Mouse (Mus musculus) bone marrow macrophage, adult 2 months (primary cell): Measurements from ENCODE around the gene Gm14214. TPM values are rescaled to one million over a fixed set of nuclear protein-coding genes. Genes with fewer than 3 reads are reported as not detected.

ENCODE experiments used
- H3K27ac ChIP-seq: 2 replicates; pipeline ENCODE4 v1.5.1; 2012; ENCODE audit warnings: low read depth, low read length; ENCODE audit not compliant: insufficient read depth
- H3K4me1 ChIP-seq: 2 replicates; pipeline ENCODE4 v1.6.1; 2012; ENCODE audit warnings: low read length; ENCODE audit not compliant: control insufficient read depth, insufficient read depth
- H3K4me3 ChIP-seq: 2 replicates; pipeline ENCODE4 v1.5.1; 2012; ENCODE audit warnings: mild to moderate bottlenecking, low read length, moderate library complexity; ENCODE audit not compliant: insufficient read depth
- CTCF ChIP-seq: IDR thresholded peaks from 2 replicates; pipeline ENCODE4 v1.5.1; 2012; ENCODE audit warnings: low read depth, mild to moderate bottlenecking, low read length, moderate library complexity
- POLR2A ChIP-seq: IDR thresholded peaks from 2 replicates; pipeline ENCODE4 v1.6.1; 2012; ENCODE audit warnings: mild to moderate bottlenecking, low read depth, low read length, borderline replicate concordance
- polyA plus RNA-seq: library from polyadenylated mRNA; stranded (reverse); fragments of >200 nt; gene quantifications from 2 replicates; pipeline ENCODE4 v1.2.4, GENCODE M21; 2012; ENCODE audit not compliant: missing spikeins, insufficient read depth, insufficient read length

Gene Gm14214
- polyA plus RNA-seq, 1 experiment: not detected

DNA sequence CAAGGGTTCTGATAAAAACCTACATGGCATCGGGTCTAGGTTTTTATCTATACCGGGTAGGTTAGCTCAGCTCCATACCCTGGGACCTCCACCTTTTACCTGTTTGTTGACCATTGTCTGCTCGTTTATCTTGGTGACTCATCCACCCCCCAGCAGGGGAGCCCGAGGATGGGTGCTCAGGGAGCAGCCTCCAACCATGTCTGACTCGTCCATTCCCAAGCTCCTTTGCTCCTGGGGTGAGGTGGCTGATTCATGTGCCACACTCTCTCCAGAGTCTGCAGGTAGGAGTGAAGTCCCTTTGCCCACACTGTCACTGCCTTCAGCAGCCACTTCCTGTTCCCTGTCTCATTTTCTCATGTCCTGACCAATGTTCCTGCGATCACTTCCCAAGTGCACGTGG is 33.8 kb downstream of the Gm14214 start:
- Histone ChIP-seq H3K4me3 (no peak overlapping the region), H3K27ac (no peak overlapping the region), H3K4me1 (peaks cover 33% of the 10 kb centered on the region)
- TF ChIP-seq CTCF (no peak), POLR2A (no peak)

DNA sequence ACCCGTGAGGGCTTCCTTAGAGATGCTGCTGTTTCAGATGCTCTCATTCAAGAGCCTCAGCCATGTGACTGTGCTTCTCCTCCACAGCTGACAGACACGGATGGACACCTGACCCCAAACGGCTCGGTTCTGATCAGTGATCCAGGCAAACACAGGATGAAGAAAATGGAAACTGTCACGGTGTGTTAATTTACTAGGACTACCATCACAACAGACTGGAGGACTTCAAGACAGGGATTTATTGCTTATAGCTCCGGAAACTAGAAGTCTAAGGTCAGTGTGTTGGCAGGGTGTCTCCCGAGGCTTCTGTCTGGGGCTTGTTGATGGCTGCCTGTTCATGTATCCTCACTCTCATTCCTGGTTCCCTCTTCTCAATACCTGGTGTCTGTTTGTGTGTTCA is 34.4 kb downstream of the Gm14214 start:
- Histone ChIP-seq H3K4me3 (no peak overlapping the region), H3K27ac (no peak overlapping the region), H3K4me1 (peaks cover 33% of the 10 kb centered on the region)
- TF ChIP-seq POLR2A: no peak
- no peak for TF ChIP-seq CTCF

- TF ChIP-seq POLR2A: no peak
- no peak for TF ChIP-seq CTCF
Measured at GRCm38 (mm10) chr2:154734977-154735376, 34.9 kb downstream of the Gm14214 start.

DNA sequence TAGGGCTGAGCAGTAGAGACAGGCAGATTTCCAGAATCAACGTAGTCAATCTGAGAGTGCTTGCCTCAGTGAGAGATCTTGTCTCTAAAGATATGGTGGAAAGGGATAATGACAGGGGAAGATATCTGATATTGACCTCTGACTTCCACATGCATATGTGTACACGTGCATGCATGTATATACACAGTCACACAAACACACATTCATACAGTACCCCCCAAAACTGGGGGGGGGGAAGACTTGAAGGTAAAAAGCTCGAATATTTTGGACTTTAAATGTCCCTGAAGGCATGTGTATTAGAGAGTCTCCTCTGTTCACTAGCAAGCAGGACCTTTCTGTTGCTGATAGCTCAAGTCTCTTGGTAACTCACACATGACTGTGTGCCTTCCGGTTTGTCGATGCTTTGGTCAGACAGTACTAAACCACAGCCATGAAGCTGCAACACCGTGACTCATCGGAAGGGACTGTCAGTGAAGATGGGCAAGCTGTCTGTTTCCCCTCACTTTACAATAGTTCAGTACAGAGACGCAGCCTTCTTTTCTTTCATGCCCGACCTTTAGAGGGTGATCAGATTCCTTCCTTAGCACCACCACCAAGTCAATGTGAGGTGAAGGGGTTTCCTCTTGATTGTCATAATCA is 37.2 kb downstream of the Gm14214 start:
- H3K27ac ChIP-seq: peak overlapping the region; percentile 53
- TF ChIP-seq CTCF: no peak
- H3K4me1 ChIP-seq: peaks cover 33% of the 10 kb centered on the region
- no peak overlapping the region for H3K4me3 ChIP-seq

More at GRCm38 (mm10) chr2:154734977-154735376, 34.9 kb downstream of the Gm14214 start:
- H3K27ac ChIP-seq: no peak overlapping the region
- peaks cover 33% of the 10 kb centered on the region for H3K4me1 ChIP-seq
- no peak overlapping the region for H3K4me3 ChIP-seq

- no peak for TF ChIP-seq POLR2A
- TF ChIP-seq CTCF: no peak
- no peak overlapping the region for H3K27ac ChIP-seq
Measured at GRCm38 (mm10) chr2:154731916-154732315, 37.9 kb downstream of the Gm14214 start.

DNA sequence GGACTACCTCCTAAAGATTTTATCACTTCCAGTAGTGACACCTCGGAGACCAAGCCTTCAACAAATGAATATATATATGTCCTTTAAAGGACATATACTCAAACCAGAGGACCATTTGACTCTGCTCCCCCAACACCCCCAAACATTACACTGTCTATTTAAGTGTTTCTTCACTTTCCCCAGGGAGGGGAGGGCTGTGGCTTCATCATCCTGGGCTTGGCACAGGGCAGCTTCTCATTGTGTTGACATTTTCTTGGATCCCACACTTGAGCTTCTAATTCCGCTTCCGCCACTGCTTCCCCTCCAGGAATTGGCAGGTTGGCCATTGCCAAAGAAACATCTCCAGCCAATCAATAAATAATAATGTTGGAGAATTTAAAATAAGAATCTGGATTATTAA is 39.0 kb downstream of the Gm14214 start:
- no peak overlapping the region for H3K4me3 ChIP-seq
- peaks cover 20% of the 10 kb centered on the region for H3K4me1 ChIP-seq
- no peak overlapping the region for H3K27ac ChIP-seq
- TF ChIP-seq CTCF (no peak), POLR2A (no peak)

More at GRCm38 (mm10) chr2:154731916-154732315, 37.9 kb downstream of the Gm14214 start:
- Histone ChIP-seq H3K4me3 (no peak overlapping the region), H3K4me1 (peaks cover 29% of the 10 kb centered on the region)

DNA sequence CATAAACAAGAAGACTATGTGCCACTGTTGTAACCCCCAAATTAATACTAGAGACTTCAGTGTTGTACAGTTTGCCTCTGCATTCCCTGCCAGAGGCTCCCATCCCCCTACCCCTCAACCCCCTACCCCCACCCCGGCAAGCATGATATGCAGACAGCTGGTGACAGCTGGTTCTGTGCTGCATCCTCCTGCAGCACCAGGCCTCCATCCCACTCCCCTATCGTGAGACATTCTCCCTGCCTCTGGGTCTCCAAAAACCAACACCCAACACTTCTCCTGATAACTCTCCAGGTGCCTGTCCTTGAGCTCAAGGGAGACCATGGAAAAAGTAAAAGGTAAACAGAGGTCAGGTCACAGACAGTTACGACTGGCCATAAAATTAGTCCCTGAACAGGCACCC is 40.1 kb downstream of the Gm14214 start:
- Histone ChIP-seq H3K4me3 (no peak overlapping the region), H3K4me1 (peaks cover 19% of the 10 kb centered on the region), H3K27ac (no peak overlapping the region)
- no peak for TF ChIP-seq CTCF
- no peak for TF ChIP-seq POLR2A

DNA sequence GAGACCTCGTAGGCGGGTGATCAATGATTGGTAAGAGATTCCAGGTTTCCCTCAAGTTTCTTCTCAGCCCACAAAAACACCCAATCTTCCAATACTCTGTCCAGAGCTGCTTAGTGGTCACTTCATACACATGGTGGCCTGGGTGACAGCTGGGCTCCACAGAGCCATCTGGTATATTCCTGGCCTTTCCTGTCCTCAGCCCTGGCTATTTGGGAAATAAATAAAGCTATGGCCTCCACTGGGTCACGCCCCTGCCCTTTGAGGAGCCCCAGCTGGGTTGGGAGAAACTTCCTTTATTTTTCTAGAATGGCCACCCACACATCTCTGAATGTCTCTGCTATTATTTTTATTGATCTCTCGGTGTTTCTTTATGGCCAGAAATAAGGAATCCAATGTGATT is 46.4 kb downstream of the Gm14214 start:
- no peak overlapping the region for H3K27ac ChIP-seq
- no peak overlapping the region for H3K4me3 ChIP-seq
- TF ChIP-seq CTCF: no peak
- TF ChIP-seq POLR2A: no peak
- H3K4me1 ChIP-seq: peaks cover 6% of the 10 kb centered on the region

GRCm38 (mm10) chr2:154720315-154720714 is 49.5 kb downstream of the Gm14214 start:
- peaks cover 12% of the 10 kb centered on the region for H3K4me1 ChIP-seq
- TF ChIP-seq POLR2A (no peak), CTCF (no peak)

More at GRCm38 (mm10) chr2:154720315-154720714, 49.5 kb downstream of the Gm14214 start:
- Histone ChIP-seq H3K4me3 (no peak overlapping the region), H3K27ac (no peak overlapping the region)

Other genes with a start within 250 kb of the Gm14214 start
- 1.1 TPM in 1 of 2 replicates, not detected in the other for gene 1700003F12Rik, start 222.9 kb downstream of the Gm14214 start, polyA plus RNA-seq
- gene Actl10, start 218.3 kb downstream of the Gm14214 start, polyA plus RNA-seq: not detected in 2 replicates
- 0.95 TPM in 1 of 2 replicates, not detected in the other for gene Necab3, start 211.1 kb downstream of the Gm14214 start, polyA plus RNA-seq
- 25.5 and 29.2 TPM in 2 replicates for gene E2f1, start 200.1 kb downstream of the Gm14214 start, polyA plus RNA-seq
- gene Pxmp4, start 166.3 kb downstream of the Gm14214 start, polyA plus RNA-seq: 22.6 and 22.8 TPM in 2 replicates
- gene Zfp341, start 156.7 kb downstream of the Gm14214 start, polyA plus RNA-seq: 1.4 and 2.4 TPM in 2 replicates
- not detected in 2 replicates for gene 4930519P11Rik, start 156.6 kb downstream of the Gm14214 start, polyA plus RNA-seq
- gene Chmp4b, start 118.3 kb downstream of the Gm14214 start, polyA plus RNA-seq: 217 and 221 TPM in 2 replicates
- 108 and 129 TPM in 2 replicates for gene Raly, start 21.1 kb upstream of the Gm14214 start, polyA plus RNA-seq
- gene a, start 21.4 kb upstream of the Gm14214 start, polyA plus RNA-seq: not detected in 2 replicates
- gene Eif2s2, start 122.9 kb upstream of the Gm14214 start, polyA plus RNA-seq: 53.3 and 55.4 TPM in 2 replicates
- not detected in 2 replicates for gene Gm14226, start 248.2 kb upstream of the Gm14214 start, polyA plus RNA-seq